Mouse (Mus musculus) myocyte (in vitro differentiated cells): Measurements from ENCODE around the gene Cltb.

ENCODE experiments used
- E2F4 ChIP-seq: IDR thresholded peaks from one replicate; pipeline ENCODE4 v1.6.1; 2011; ENCODE audit warnings: mild to moderate bottlenecking, control low read depth, moderate library complexity; ENCODE audit not compliant: insufficient read depth
- MAX ChIP-seq: IDR thresholded peaks from one replicate; pipeline ENCODE4 v1.6.1; 2011; ENCODE audit warnings: low read depth, mild to moderate bottlenecking, control low read depth
- POLR2A ChIP-seq: IDR thresholded peaks from one replicate; pipeline ENCODE4 v1.6.1; 2011; ENCODE audit warnings: low read depth, mild to moderate bottlenecking, control low read depth, moderate library complexity; ENCODE audit not compliant: insufficient read length
- POLR2AphosphoS2 ChIP-seq: IDR thresholded peaks from one replicate; pipeline ENCODE4 v1.6.1; 2011; ENCODE audit warnings: low read depth, control low read depth; ENCODE audit not compliant: insufficient read length
- REST ChIP-seq: IDR thresholded peaks from one replicate; pipeline ENCODE4 v1.6.1; 2011; ENCODE audit warnings: mild to moderate bottlenecking, control low read depth, moderate library complexity; ENCODE audit not compliant: insufficient read depth, insufficient read length
- TCF12 ChIP-seq: IDR thresholded peaks from one replicate; pipeline ENCODE4 v1.6.1; 2011; ENCODE audit warnings: mild to moderate bottlenecking, control low read depth; ENCODE audit not compliant: poor library complexity, insufficient read depth, severe bottlenecking
- USF1 ChIP-seq: IDR thresholded peaks from one replicate; pipeline ENCODE4 v1.6.1; 2011; ENCODE audit warnings: low read depth, mild to moderate bottlenecking, control low read depth, moderate library complexity

DNA sequence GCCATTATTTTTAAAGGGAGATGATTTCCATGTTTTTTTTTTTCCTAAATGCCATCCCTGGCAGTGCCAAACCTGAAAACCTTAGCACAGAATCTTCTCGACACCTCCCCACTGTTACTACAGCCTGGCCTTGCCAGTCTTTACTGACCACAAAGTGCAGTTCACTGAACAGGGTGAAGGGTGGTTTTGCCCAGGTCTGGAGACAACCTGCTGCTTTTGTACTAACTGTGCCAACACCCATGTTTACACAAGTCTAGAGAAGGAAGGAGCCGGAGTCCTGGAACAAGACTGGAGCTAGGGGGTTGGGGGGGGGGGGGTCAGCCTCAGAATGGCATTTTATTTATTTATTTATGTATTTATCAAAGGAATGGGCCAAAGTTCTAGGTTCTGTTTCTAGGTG is 29.8 kb downstream of the Cltb start:
- no peak for TF ChIP-seq POLR2A
- TF ChIP-seq TCF12, result no peak
- no peak for TF ChIP-seq USF1
- TF ChIP-seq MAX, result no peak
- TF ChIP-seq POLR2AphosphoS2, result no peak
- no peak for TF ChIP-seq E2F4
- no peak for TF ChIP-seq REST
